Mouse (Mus musculus) T-helper 17 cell (primary cell): Measurements from ENCODE around the gene Arhgap10.

Source experiments
- in situ Hi-C, 2 experiments: fragments of 300-600 bp; cut with MboI, MseI; formaldehyde crosslinking; loops; 1 replicate in 1 of 2; 2 replicates in 1 of 2; pipeline ENCODE4 v1.15.1; 2025; ENCODE audit warnings: high pct_unique_total_duplicates in 2 of 2

The Arhgap10 gene

GRCm38 (mm10) chr8:77518201-77519115, 705 bp upstream of the Arhgap10 start:
- in situ Hi-C loops: loop anchor here in 1 of 2 experiments (5.0 kb wide), 1 partner anchor 66 kb away; no protein-coding TSS in a partner anchor

- in situ Hi-C loops: loop anchor here in 1 of 2 experiments (5.0 kb wide), 1 partner anchor 65 kb away; no protein-coding TSS in a partner anchor
Measured at GRCm38 (mm10) chr8:77516845-77517244, 908 bp downstream of the Arhgap10 start.

- in situ Hi-C loops: loop anchor here in 1 of 2 experiments (5.0 kb wide), 1 partner anchor 63 kb away; no protein-coding TSS in a partner anchor
Measured at GRCm38 (mm10) chr8:77515786-77516185, 2.0 kb downstream of the Arhgap10 start.

DNA sequence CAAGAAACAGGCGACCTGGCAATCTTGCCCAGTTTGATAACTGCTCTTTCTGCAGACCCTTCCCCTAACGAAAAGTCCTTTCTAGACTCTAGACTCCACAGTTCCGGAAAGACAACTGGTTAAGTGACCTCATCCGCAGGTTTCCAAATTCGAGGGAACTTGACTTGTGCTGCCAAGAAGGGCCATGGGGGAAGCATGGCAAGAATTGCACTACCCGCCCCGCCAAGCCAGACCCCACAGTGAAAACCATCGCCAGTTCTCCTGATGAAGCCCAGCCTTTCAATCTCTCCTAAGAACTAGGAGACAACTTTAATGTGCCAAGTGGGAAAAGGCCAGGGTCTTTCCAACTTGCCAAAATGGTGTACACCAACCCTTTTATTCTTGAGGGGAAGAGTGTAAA, 2.6 kb downstream of the Arhgap10 start:
- in situ Hi-C loops: loop anchor here in 1 of 2 experiments (5.0 kb wide), 1 partner anchor 63 kb away; no protein-coding TSS in a partner anchor

GRCm38 (mm10) chr8:77511750-77512493, 5.8 kb downstream of the Arhgap10 start:
- in situ Hi-C loops: no loop called here

- in situ Hi-C loops: no loop called here
Measured at GRCm38 (mm10) chr8:77510426-77510825, 7.3 kb downstream of the Arhgap10 start.

- in situ Hi-C loops: no loop called here
Measured at GRCm38 (mm10) chr8:77509044-77509443, 8.7 kb downstream of the Arhgap10 start.

DNA sequence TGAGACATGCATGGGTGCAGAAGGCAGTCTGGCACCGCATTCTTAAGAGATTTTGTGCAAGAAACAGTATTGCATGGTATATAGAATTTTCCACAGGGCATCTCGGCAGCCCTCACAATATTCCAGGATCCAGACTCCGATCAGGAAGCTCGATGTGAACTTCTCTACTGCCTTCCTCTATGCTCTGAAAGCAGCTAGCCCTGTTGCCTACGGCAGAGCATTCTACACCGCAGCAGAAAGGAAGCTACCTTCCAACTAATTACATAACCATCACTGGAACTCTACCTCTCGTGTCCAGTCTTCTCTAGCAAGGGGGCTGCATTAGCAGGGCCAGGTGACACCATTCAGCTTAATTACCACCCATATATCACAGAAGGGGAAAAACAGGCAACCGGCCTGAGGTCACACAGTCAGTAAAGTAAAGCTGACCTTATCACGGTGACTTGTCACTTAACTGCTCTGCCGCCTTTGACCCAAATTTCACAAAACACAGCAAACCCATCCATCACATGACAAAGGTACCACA, 10.2 kb downstream of the Arhgap10 start:
- in situ Hi-C loops: no loop called here

- in situ Hi-C loops: no loop called here
Measured at GRCm38 (mm10) chr8:77506539-77506938, 11.2 kb downstream of the Arhgap10 start.

DNA sequence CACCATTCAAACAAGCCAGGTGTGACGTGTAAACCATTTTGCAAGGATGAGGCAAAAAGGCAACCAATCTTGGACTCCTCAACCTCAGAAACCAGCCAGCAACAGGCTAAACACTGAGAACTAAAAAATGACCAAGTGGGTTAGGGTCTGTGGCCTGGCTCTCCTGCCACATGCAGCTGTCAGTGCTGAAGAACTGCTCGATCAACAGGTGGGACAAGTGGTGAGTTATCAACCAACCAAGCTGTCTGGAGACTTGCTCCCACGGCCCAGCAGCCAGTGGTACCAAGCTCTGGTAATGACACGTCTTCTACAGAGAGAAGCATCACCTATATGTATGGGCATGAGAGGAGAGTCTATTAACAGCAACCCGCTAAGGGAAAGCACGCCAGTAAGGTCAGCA, 15.2 kb downstream of the Arhgap10 start:
- in situ Hi-C loops: no loop called here

DNA sequence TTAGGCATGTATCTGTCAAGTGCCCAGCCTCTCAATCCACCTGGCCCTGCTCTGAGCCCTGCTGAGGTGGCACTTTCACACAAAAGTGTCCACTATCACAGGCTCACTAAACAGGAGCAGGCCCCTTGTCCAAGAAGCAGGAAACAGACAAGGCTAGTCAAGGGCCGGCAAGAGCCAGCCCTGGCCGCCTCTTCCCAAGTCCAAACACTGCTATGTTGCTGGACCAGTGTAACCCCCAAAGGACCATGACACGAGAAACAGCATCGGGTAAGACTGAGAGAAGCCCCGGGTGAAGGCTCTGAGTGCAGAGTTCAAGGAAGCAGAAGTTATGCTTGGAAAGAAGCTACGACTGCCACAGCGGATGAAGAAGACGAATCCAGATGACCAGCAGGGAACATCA, 16.6 kb downstream of the Arhgap10 start:
- in situ Hi-C loops: no loop called here

- in situ Hi-C loops: no loop called here
Measured at GRCm38 (mm10) chr8:77500264-77500663, 17.5 kb downstream of the Arhgap10 start.

DNA sequence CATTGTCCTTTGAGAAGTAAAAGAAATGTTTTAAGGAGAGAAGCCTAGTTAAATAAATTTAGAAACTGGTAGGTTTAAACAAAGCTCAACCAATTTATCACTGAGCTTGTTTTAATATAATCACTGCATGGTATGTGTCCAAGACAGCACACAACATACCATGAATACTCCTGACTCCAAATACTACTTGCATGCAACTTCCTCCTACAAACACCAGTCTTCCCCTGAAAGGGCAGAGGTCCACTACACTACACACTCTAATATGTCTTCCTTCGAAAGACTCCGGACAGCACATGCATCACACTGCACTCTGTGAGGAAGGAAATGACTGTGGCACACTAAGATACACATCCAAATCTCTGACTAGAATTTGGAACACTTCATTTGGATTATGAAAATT, 20.3 kb downstream of the Arhgap10 start:
- in situ Hi-C loops: no loop called here

GRCm38 (mm10) chr8:77496253-77496652, 21.5 kb downstream of the Arhgap10 start:
- in situ Hi-C loops: no loop called here

GRCm38 (mm10) chr8:77494376-77495328, 23.1 kb downstream of the Arhgap10 start:
- in situ Hi-C loops: no loop called here

DNA sequence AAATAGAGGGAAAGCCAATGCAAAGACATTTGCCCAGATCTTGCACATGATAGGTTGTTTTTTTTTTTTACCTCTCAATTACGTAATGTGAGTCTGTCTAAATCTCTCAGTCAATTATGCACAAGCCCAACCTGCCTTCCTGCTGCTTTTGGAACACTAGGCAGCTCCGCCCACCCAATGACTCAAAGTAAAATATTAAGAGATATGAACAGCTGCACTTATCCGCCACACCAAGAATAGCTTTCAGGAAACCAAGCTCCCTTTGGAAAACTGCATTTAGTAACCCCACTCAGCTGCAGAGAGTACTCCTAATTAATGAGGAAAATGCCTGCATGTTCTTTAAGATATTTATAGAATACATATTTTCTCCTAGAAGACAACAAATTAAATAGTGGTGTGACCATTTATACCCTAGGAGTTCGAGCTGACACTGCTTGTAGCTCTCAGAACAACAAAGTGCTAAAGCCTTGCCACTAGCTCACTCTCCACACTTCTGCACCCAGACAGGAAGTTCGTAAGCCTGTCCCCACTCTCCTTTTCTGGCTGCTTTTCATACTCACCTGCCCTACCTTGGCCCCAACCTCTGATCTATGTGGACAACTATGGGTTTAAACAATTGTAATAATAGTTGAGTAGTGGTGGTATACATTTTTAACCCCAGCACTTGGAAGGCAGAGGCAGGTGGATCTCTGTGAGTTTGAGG, 25.2 kb downstream of the Arhgap10 start:
- in situ Hi-C loops: no loop called here

DNA sequence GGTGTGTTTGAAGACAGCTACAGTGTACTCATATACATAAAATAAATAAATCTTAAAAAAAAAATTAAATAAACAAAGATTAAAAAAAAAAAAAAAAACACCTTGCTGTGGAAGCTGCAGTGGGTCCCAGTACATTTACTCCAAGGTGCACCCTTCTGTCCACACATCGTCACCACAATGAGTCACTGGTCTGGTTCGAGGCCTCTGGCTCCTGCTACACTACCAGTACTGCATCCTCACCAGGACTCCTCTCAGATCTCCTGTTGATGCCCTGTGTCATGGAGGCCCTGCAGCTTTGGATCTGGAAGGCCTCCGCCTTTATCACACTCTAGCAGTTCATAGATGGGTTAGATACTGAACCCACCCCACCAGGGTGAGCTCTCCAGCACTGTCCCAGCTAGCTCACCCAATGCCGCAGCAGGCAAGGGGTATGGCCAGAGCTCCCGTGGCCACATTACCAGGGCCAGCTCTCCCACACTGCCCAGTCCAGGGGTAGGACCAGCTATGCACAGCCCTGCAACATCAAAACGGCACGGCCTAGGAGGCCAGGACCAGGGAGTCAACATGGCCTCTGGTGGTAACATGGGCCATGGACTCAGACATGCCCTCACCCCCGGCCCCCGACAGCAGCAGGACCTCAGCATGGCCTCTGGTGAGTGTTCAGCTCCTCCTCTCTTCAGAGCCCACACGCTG, 26.4 kb downstream of the Arhgap10 start:
- in situ Hi-C loops: no loop called here

- in situ Hi-C loops: no loop called here
Measured at GRCm38 (mm10) chr8:77490095-77490781, 27.5 kb downstream of the Arhgap10 start.

- in situ Hi-C loops: no loop called here
Measured at GRCm38 (mm10) chr8:77489235-77489634, 28.5 kb downstream of the Arhgap10 start.
